Mouse (Mus musculus) lung, adult 10 weeks (tissue): ENCODE results near the gene Epm2a. TPM values are rescaled to one million over a fixed set of nuclear protein-coding genes. Genes with fewer than 3 reads are reported as not detected.

ENCODE experiments used
- polyA plus RNA-seq: library from polyadenylated mRNA; stranded (reverse); fragments of 350-450 nt; fragmentation: Illumina TruSeq; extraction: RNeasy Lipid Tissue Mini Kit (QIAGEN cat#74804); gene quantifications from one replicate; pipeline ENCODE4 v1.2.3, GENCODE M21; 2014; ENCODE audit warnings: low read depth, low replicate concordance; ENCODE audit not compliant: insufficient read depth

Gene Epm2a
- 4.5 TPM for polyA plus RNA-seq

DNA sequence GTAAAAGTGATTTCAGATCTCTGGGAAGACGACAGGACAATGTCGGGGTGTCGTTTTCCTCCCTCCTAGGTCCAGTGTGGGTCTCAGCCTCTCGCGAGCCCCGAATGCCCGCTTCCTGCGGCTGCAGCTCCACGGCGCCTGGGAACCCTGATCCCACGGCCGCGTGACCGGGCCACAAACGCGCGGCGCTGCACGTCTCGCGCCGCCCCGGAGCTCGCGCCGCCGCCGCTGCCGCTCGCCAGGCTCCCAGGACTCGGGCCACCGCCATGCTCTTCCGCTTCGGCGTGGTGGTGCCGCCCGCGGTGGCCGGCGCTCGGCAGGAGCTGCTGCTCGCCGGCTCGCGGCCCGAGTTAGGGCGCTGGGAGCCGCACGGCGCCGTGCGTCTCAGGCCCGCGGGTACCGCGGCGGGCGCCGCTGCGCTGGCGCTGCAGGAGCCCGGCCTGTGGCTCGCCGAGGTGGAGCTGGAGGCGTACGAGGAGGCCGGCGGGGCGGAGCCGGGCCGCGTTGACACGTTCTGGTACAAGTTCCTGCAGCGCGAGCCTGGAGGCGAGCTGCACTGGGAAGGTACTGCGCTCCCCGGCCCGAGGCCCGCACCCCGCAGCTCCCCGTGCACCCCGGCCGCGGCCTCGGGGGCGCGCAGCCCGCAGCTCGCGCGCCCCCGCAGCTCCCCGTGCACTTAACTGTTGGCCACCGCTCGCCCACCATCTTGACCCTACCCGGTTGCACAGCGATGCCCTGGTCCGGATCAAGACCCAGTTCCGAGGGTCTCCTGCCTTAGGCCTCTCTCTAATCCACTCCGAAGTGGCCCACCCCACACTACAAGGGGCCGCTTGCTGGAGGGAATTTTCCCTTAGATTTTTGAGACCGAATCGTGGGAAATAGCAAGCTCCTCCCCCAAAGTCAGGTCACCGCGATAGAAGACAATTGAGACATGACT lies at the start of gene Epm2a:
TSS of gene Epm2a (plus strand) at position 200 of the 937 bp plus-strand sequence.

Other genes with a start within 250 kb of the Epm2a start
- 4.1 TPM for gene Shprh, start 194.0 kb upstream of the Epm2a start, polyA plus RNA-seq
- gene Fbxo30, start 62.1 kb upstream of the Epm2a start, polyA plus RNA-seq: 9.2 TPM